Mouse (Mus musculus) embryo, embryonic 9.5 days (tissue): ENCODE data around the gene Nbr1.
"Not testable (repeated sequence)": the region's sequence is repeated elsewhere in the genome, so short reads cannot be mapped to it uniquely, and the experiment has no call there.

Experiments used
- DNase-seq: peaks from one replicate; pipeline ENCODE4 v3.0.0-alpha.2; 2017; ENCODE audit errors: extremely low spot score

Gene Nbr1

DNA sequence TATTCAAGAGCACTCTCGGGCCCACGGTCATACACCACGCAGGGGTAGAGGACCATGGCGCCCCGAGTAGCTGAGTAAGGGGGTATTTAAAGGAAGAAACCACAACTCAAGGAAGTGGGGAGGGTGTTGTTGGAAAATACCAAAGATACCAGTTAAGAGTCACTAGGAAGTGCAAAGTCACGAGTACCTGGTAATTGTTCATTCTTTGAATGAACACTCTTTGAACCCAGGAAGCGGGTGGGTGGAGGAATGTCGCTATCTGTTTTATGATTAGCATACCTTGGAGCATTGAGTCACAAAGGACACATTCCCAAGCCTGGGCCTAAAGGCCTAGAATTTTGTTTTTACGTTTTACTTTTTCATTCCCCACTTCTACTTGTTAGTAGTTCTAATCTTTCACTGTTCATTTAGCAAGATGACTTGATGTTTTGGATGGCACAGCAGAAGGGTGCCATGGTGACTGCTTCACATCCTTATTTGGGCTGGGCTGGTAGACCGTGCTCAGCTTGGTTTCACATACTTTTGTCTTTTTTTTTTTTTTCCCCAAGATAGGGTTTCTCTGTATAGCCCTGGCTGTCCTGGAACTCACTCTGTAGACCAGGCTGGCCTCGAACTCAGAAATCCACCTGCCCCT is 68.2 kb downstream of the Nbr1 start:
- DNase-seq: not testable (repeated sequence)

DNA sequence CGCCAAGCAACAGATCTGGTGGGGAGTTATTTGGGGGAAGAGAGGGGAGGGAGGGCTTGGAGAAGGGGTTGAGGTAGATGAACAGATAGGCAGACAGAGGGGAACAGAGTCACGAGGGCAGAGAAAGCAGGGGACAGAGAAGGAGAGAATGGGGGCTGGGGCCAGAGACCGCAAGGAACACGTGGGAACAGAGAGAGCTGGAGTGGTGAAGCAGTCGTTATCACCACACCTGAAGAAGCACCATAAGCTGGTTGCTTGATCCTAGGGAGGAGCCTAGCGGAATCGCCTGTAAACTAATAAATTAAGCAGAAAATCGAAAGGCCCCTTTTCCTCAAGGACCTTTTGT is 74.7 kb downstream of the Nbr1 start:
- no peak for DNase-seq

DNA sequence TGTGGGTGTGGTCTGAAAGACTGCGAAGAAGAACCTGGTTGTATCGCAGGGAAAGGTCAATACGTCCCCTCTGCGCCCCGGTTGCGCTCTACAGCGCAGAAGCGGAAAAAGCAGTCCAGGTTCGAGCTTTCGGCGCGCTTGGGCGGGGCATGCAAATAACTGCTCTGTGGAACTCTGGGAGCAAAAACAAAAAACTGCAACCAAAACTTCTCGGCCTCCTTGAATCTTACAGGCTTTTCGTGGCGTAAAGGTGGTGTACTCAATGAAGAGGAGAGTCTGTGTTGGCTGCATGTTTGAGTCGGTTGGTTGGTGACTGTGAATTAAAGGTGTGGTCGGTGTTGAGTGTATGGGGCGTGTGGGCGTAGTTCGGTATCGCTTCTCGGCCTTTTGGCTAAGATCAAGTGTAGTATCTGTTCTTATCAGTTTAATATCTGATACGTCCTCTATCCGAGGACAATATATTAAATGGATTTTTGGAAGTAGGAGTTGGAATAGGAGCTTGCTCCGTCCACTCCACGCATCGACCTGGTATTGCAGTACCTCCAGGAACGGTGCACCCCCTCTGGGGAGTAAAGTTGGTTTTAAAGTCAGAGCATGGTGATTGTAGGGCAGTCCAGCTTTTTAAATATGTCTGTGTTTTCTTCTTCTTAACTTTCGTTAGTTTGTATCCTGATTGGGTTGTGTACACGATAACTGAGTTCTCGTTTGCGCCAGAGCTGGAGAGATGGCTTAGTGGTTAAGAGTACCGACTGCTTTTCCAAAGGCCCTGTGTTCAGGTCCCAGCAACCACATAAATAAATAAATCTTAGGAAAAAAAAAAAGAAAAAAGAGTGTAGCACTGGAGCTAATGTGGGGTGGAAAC is 75.3 kb downstream of the Nbr1 start, which contains the start of gene Rdm1:
Rdm1 (plus strand) TSS at position 201 of the 862 bp plus-strand sequence.
- DNase-seq: peak; percentile 92

DNA sequence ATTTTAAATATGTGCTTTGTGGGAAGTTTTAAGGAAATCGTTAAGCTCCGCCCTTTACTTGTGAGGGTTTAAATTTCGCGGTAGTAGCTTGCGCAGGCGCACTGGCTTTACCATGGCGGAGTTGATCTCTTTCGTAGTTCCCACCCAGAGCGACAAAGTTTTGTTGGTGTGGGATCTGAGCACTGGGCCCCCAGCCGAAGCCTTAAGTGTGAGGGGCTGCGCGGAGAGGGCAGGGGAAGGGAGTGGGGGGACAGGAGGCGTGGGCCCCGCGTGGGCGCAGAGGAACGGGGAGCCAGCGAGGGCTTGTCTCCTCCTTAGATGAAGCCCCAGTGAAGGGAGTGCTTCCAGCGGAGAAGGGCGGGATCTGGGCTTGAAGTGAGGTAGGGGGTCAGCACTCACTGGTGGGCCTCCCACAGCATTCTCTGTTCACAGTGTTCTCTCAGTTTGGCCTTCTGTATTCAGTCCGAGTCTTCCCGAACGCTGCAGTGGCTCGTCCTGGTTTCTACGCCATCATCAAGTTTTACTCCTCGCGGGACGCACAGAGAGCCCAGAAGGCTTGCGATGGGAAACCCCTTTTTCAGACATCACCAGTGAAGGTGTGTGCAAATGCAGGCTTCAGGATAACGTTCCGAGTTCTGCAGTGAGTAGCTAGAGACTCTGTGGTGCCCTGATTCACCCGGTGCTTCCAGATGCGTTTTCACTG is 76.1 kb downstream of the Nbr1 start:
- peak; percentile 92 for DNase-seq

DNA sequence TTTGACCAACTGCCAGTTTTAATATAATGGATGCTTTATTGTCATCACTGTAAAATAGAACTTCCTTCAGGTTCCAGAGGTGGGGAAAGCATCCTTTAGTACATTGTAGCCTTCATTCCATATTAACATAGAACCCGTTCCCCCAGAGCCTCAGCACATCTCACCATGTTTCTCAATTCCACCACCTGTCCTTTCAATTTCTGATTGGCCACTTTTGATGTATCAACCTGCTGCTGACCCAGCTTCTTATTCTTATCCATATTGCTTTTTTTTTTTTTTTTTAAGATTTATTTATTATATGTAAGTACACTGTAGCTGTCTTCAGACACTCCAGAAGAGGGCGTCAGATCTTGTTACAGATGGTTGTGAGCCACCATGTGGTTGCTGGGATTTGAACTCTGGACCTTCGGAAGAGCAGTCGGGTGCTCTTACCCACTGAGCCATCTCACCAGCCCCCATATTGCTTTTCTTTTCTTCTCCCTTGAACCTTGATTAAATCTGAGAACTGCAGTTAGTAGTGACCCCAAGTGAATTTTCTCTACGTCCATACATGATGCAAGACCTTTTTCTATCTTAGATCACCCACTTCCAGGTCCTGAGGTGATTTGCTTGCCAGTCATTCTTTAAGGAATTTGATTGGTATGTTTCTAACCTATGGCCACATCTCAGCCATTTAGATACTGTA is 76.9 kb downstream of the Nbr1 start:
- DNase-seq: not testable (repeated sequence)
